Mouse (Mus musculus) cerebellum, adult 9-11 months (tissue): Measurements from ENCODE around the gene Hsbp1.
"Not testable (repeated sequence)": the region's sequence is repeated elsewhere in the genome, so short reads cannot be mapped to it uniquely, and the experiment has no call there.

ENCODE experiments used
- DNase-seq: peaks from one replicate; pipeline ENCODE4 v3.0.0; 2022

The Hsbp1 gene

GRCm38 (mm10) chr8:119344190-119344856 lies at the start of gene Hsbp1:
Gene Hsbp1, plus strand, starts transcription at chr8:119344488.
- peak; percentile 96 for DNase-seq

DNA sequence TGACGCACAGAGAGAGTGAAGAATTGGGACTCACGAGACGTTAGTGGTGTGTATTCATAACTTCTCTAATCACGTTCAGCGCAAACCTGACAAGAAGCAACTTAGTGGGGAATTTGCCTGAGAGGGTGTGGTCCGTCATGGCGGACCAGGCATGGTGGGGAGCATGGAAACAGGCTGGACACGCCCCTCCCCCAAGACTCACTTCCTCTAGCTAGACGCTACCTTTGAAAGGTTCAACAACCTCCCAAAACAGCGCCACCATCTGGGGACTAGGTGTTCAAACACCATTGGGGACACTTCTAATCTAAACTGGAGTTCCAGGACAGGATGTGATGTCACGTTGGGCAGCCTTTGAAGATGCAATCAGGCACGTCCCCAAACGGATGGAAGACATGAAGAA lies 48.8 kb upstream of the Hsbp1 start:
- DNase-seq, result no peak

DNA sequence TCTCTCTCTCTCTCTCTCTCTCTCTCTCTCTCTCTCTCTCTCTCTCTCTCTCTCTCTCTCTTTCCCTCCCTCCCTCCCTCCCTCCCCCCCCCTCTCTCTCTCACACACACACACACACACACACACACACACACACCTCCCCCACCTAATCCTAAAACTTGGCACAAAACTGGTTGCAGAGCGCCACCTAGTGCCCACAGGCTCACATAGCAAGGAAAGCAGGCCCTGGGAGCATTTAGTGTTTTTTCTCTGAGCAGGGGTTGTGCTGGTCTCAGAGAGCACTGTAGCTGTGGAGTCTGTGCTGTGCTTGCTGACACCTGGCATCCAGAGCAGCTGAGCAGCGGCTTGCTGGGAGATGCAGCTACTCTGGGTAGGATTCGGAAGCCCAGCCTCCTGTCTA lies 46.5 kb upstream of the Hsbp1 start:
- not testable (repeated sequence) for DNase-seq

DNA sequence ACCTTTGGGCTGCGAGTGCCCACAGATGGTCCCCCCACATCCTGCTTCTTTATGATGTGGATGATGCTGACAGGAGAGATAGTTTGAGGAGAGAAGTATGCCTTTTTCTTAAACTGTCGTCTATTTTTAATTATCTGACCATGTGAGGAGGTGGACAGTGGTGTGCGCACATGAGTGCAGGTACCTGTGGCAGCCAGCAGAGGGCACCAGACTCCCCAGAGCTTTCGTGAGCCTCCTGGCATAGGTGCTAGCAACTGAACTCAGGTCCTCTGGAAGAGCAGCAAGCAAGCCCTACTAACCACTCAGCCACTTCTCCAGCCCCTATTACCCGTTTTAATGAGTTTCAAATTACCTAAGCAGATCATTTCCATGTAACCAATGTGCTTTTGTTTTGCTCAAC lies 44.0 kb upstream of the Hsbp1 start:
- DNase-seq, result no peak

GRCm38 (mm10) chr8:119304196-119304595 lies 40.1 kb upstream of the Hsbp1 start:
- no peak for DNase-seq

GRCm38 (mm10) chr8:119311412-119311811 lies 32.9 kb upstream of the Hsbp1 start:
- DNase-seq, result no peak

DNA sequence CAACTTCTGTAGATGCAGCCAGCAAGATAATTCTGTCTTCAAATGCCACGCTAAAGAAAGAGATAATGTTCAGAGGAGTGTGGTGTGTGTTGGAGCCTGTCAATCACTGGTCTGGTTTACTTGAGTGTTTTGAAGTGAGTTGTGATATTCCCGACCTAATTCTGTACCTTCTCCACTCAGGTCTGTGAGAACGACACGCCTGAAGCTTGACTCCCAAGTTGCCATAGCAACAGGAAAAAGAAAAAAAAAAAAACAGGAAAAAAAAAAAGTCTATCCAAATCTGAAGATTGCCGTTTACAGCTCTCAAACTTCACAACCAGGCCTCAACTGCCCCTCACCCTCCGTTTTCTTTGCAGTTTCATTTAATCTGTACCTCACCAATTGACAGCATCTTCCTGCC lies 21.1 kb upstream of the Hsbp1 start:
- DNase-seq, result no peak

GRCm38 (mm10) chr8:119339546-119339945 lies 4.7 kb upstream of the Hsbp1 start:
- no peak for DNase-seq

DNA sequence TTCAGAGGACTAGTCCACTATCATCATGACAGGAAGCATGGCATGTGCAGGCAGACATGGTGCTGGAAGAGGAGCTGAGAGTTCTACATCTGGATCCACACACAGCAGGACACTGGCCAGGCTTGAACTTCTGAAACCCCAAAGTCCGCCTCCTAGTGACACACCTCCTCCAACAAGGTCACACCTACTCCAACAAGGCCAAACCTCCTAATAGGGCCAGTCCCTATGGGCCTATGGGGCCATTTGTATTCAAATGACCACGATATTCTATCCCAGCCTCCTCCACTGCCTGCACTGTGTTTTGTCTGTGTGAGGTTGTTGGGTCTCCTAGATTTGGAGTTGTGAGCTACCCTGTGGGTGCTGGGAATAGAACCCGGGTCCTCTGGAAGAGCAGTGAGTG lies 682 bp upstream of the Hsbp1 start:
- peak; percentile 46 for DNase-seq

- DNase-seq, result peak; percentile 50
Observed at GRCm38 (mm10) chr8:119345029-119345682, 868 bp downstream of the Hsbp1 start.

DNA sequence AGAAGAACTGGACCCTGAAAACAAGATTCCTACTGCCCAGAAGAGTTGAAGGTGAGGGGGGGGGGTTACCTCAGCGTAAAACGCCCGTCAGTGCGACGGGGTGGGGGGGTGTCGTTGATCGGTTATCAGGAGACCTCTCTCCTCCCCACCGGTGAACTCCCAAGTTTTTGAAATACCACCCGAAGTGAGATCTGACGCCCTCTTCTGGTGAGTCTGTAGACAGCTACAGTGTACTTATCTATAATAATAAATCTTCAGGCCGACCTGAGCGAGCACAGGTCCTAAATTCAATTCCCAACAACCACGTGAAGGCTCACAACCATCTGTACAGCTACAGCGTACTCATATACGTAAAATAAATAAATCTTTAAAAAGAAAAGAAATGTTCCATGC lies 1.4 kb downstream of the Hsbp1 start:
- DNase-seq, result no peak

DNA sequence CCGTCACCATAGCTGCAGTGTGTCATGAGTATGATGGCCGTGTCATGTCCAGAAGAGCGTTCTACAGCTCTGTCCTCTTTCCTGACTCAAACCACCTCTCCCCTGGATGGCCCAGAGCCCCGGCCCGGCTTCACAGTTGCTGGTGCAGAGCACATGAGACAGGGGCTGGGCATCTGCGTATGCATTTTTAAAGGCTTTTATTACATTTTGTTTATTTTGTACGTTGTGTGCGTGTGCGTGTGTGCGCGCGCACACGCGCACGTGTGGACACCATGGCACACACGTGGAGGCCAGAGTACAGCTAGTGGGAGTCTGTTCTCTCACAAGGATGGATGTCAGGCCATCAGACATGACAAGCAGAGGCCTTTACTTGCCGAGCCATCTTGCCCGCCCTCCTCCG lies 7.4 kb downstream of the Hsbp1 start:
- DNase-seq, result no peak

DNA sequence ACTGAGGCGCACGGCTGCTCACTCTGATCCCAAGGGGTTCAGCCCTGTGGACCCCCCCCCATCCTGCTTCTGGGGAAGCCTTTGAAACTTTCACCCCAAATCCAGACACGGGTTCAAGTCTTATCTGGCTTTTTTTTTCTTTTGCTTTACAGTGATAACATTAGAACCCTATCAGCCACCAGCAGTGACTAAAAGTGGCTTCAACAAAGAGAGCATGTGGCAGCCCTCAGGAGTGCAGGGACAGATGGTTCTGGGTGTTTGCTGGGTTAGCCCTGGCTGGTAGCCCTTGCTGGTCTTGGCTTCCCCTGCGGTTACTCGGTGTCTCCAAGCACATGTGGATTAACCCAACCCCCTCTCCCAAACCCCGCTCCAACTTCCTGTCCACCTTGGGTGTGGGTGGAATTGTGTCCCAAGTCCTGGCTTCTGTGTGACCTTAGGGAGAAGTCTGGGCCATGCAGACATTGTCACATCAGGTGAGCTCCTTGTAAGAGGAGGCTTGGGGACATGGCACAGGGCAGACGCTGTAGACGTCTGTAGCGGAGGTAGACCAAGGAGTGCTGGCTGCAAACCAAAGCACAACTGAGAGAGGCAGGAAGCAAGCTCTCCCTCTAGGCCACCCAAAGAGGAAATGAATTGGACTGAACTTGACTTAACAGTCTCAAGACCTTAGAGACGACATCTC lies 8.8 kb downstream of the Hsbp1 start:
- DNase-seq, result peak; percentile 42

DNA sequence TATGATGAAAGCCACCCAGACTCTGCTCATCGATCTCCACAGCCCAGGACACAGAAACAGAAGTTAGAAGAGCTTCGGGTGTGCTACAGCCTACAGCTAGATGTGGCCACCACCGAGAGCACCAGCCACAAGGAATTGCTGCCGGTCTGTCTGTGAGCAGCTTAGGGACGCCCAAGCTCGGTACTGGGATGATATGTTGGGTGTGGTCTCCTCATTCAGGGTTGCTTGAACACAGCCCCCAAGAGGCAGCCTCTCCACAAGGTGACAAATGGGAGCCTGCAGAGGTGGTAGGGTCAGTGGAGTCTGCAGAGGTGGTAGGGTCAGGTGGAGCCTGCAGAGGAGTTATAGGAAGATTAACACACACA lies 9.4 kb downstream of the Hsbp1 start:
- DNase-seq, result no peak

DNA sequence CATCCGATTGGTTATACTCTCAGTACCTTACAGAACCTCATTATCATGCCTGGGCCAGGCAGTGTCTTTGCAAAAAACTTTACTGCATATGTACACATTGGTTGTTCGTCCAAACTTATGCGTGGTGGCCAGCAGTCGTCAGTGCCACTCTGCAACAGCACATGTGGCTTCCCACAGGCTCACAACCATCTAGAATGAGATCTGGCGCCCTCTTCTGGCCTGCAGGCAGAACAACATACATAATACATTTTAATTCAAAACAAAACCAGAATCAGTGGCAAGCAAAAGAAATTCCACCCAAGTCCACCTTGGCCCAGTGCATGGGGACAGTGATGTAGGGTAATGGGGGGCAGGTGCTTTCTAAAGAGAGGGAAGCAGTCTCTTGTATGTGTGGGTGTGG lies 12.3 kb downstream of the Hsbp1 start:
- not testable (repeated sequence) for DNase-seq

DNA sequence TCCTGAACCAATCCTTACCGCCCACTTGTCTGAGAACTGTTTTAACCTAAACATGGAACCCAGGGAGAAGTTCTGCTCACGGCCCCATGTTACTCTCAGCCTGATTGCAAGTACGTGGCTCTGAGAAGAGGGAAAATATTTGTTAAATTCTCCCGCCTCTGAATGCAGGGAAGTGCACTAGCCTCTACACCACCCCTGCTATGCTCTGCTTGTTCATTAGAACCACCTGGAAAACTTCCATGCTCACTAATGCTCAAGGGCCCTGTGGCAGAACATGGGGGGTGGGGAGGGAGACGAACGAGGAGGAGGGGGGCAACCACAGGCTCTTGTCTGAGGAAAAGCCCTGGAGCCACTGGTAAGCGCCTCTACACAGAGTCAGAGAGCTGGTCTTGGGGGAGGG lies 13.9 kb downstream of the Hsbp1 start:
- DNase-seq, result no peak

DNA sequence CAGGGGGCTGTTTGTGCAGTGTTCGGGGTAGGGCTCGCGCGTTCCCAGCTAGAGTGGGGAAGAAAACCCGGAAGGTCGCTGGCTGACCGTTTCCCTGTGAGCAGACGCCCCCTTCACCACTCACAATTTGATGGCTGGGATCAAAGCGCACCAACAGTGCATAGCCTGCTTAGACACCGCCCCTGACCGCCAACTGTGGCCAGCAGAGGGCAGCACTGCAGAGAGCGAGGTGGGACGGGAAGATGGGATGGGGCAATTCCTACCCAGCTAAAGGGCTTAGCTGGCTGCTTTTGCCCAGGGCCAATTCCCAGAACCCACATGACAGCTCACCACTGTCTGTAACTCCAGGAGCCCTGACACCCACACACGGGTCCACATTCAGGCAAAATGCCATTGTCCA lies 14.5 kb downstream of the Hsbp1 start:
- no peak for DNase-seq

DNA sequence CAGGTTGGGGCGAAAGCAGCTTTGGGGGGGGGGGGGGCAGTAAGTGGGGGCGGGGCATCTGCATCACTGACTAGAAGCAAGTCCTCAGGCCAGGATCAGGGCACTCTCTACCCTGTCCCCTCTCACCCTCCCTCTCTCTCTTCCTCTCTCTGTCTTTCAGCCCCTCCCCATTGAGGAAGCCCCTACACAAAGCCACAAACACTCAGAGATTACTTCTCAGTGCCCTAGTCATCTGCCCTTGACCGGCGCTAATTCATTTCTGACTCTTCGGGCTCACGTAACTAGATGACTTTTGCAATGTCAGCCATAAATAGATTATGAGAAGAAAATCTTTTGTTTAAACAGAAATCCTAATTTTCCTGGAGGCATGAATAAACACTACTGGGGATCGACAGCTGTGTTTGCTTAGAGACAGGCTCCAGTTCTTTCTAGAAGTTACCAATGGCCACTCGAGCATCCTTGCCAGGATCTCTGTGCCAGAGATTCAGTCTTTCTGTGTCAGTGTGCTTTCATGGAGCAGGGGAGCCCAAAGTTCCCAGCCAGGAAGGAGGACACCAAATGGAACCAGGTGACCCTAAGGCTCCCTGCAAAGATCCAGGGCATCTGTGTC lies 16.5 kb downstream of the Hsbp1 start:
- DNase-seq, result no peak

DNA sequence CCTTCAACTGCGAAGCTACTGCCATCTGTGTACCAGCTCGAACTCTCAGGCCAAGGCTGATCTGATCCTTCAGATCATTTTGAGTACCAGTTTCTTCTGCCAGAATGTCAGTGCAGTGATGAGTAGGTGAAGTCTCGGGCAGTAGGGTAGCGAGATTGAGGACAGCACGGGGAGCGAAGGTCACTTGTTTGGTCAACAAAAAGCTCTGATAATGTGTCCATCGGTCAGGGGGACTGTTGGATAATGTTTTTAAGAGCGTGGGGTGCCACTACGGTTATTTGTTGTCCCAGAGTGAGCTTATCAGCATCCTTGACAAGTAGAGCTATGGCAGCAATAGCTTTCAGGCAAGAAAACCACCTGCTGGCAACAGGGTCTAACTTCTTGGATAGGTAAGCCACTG lies 30.4 kb downstream of the Hsbp1 start:
- DNase-seq, result not testable (repeated sequence)

DNA sequence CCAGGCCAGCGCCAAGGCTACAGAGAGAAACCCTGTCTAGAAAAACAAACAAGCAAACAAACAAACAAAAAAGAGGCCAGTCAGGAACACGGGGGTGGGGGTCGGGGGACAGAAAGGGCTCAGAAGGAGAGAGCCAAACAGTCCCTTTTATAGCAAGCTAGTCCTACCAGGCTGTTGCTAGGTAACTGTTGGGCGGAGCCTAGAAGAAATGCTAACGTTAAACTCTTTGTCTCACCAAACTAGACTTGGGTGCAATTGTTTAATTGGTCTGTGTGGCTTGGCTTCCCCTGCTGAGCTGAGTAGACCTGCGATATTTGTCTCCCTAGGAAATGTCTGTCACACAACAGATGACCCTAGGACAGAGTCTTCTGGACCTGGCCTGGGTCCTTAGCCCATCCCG lies 34.2 kb downstream of the Hsbp1 start:
- DNase-seq, result no peak

DNA sequence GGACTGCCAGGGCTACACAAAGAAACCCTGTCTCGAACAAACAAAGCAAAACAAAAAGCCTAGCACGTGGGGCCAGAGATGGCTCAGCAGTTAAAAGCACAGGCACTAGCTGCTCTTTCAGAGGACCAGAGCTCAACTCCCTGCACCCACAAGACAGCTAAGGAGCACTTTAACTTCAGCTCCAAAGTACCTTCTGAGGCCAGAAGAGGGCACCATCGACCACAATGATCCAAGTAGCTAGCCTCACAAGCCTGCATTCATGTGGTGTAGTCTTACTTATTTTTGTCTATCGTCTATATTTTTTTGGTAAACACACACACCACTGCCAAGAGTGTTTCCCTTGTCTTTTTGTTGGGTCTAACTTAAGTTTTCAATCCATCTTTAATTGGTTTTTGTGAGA lies 36.3 kb downstream of the Hsbp1 start:
- no peak for DNase-seq

GRCm38 (mm10) chr8:119384478-119384877 lies 40.2 kb downstream of the Hsbp1 start:
- peak; percentile 48 for DNase-seq

GRCm38 (mm10) chr8:119385854-119386253 lies 41.6 kb downstream of the Hsbp1 start:
- no peak for DNase-seq

- DNase-seq, result no peak
Observed at GRCm38 (mm10) chr8:119386988-119387387, 42.7 kb downstream of the Hsbp1 start.
